Mouse (Mus musculus): ENCODE measurements at regions not wholly inside any gene's neighbourhood (a gene's known extent, or its start where the extent isn't known, plus 50 kb on each side); places are given as distances from the start of the nearest gene placed in this dataset.

DNA sequence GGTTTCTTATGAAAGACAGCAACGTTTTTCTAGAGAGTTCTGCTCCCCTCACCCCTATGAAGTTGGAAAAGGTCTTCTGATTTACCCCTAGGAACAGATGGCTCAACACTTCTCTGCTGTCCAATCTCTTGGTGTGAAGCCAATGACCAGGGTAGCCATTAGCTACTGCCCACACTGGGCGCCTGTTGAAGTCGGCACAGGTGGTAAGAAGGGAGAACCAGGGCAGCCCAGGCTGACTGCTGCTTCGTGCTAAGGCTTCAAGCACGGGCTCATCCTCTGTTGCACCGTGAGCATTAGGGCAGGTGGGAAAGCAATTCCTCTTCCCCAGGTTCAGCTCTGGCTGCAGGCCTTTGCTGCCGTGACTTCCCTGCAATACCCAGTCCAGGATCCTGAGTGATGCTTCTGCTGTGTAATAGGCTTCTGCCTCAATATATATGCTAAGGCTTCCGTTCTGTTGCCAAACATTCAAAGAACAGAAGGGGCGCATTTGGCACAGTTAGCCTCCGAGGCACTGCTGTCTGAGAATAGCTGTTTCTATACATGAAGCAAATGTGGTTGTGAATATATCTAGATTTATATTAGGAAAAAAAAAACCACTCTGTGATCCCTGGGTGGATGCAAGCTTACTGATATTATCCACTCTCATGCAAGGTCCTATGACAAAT, 76.4 kb upstream of the Atp5g3 start:
- no peak for TF ChIP-seq CTCF (conservative IDR thresholded peaks at IDR 0.05 in 1 of 2, IDR thresholded peaks at IDR 0.05 in 1 of 2; ENCODE audit: low read depth in 2 of 2, low read length in 2 of 2)
- no peak for TF ChIP-seq EP300 (IDR thresholded peaks at IDR 0.05; ENCODE audit: low read length)
- TF ChIP-seq POLR2A (IDR thresholded peaks at IDR 0.05; ENCODE audit: low read depth, low read length), result no peak
- no peak for TF ChIP-seq JUND (conservative IDR thresholded peaks at IDR 0.05; ENCODE audit: low read depth, low read length)
- TF ChIP-seq CHD1 (IDR thresholded peaks at IDR 0.05; ENCODE audit: low read depth, low read length), result no peak
- TF ChIP-seq MXI1 (IDR thresholded peaks at IDR 0.05; ENCODE audit: low read depth, low read length), result no peak
- no peak for TF ChIP-seq MAX (IDR thresholded peaks at IDR 0.05; ENCODE audit: low read length)
- TF ChIP-seq USF1 (IDR thresholded peaks at IDR 0.05; ENCODE audit: low read depth, low read length), result no peak
